Mouse (Mus musculus): ENCODE data around the gene Aak1. TPM values are rescaled to one million over a fixed set of nuclear protein-coding genes. Genes with fewer than 3 reads are reported as not detected.

Gene Aak1
- polyA plus RNA-seq, 1 experiment from 2014 or later = 40.2 TPM

- Histone ChIP-seq H3K9ac (ENCODE audit: low read depth, low read length) (no peak overlapping the region), H3K36me3 (ENCODE audit: control insufficient read depth, insufficient read depth, low read length) (no peaks in the 10 kb centered on the region), H3K9me3 (ENCODE audit: control insufficient read depth, low read length) (no peaks in the 10 kb centered on the region), H3K27me3 (replicated peaks; ENCODE audit: control insufficient read depth, insufficient read depth, low read length) (no peaks in the 10 kb centered on the region), H3K4me2 (ENCODE audit: low read length) (no peak overlapping the region), H3K4me1 (ENCODE audit: control insufficient read depth, insufficient read depth, low read depth, low read length) (peaks cover 5% of the 10 kb centered on the region; the same call in 1 of the 2 replicates), H3K4me3 (ENCODE audit: low read length) (no peak overlapping the region), H3K27ac (ENCODE audit: low read depth, low read length) (no peak overlapping the region)
- WGBS = 74% methylated on average over 4 of the region's 4 CpGs
- no peak for ATAC-seq
Observed at GRCm38 (mm10) chr6:86917231-86917630, 67.9 kb downstream of the Aak1 start.

- ATAC-seq = no peak
- WGBS = 71% methylated on average over 7 of the region's 7 CpGs
- no peaks in the 10 kb centered on the region for H3K36me3 ChIP-seq (ENCODE audit: control insufficient read depth, insufficient read depth, low read length)
Observed at GRCm38 (mm10) chr6:86918058-86918835, 68.9 kb downstream of the Aak1 start.

GRCm38 (mm10) chr6:86921880-86922279 is 72.6 kb downstream of the Aak1 start:
- Histone ChIP-seq H3K4me1 (ENCODE audit: control insufficient read depth, insufficient read depth, low read depth, low read length) (peaks cover 5% of the 10 kb centered on the region; the same call in 1 of the 2 replicates), H3K9me3 (ENCODE audit: control insufficient read depth, low read length) (no peaks in the 10 kb centered on the region), H3K9ac (ENCODE audit: low read depth, low read length) (no peak overlapping the region), H3K27ac (ENCODE audit: low read depth, low read length) (no peak overlapping the region), H3K4me2 (ENCODE audit: low read length) (no peak overlapping the region), H3K36me3 (ENCODE audit: control insufficient read depth, insufficient read depth, low read length) (no peaks in the 10 kb centered on the region; the same call in 1 of the 2 replicates), H3K27me3 (replicated peaks; ENCODE audit: control insufficient read depth, insufficient read depth, low read length) (no peaks in the 10 kb centered on the region), H3K4me3 (ENCODE audit: low read length) (no peak overlapping the region)
- 18% methylated on average over 4 of the region's 4 CpGs for WGBS
- ATAC-seq = no peak

More at GRCm38 (mm10) chr6:86918058-86918835, 68.9 kb downstream of the Aak1 start:
- Histone ChIP-seq H3K27ac (ENCODE audit: low read depth, low read length) (no peak overlapping the region), H3K4me2 (ENCODE audit: low read length) (no peak overlapping the region), H3K4me1 (ENCODE audit: control insufficient read depth, insufficient read depth, low read depth, low read length) (peaks cover 5% of the 10 kb centered on the region; the same call in 1 of the 2 replicates), H3K9ac (ENCODE audit: low read depth, low read length) (no peak overlapping the region), H3K27me3 (replicated peaks; ENCODE audit: control insufficient read depth, insufficient read depth, low read length) (no peaks in the 10 kb centered on the region), H3K4me3 (ENCODE audit: low read length) (no peak overlapping the region), H3K9me3 (ENCODE audit: control insufficient read depth, low read length) (no peaks in the 10 kb centered on the region)

DNA sequence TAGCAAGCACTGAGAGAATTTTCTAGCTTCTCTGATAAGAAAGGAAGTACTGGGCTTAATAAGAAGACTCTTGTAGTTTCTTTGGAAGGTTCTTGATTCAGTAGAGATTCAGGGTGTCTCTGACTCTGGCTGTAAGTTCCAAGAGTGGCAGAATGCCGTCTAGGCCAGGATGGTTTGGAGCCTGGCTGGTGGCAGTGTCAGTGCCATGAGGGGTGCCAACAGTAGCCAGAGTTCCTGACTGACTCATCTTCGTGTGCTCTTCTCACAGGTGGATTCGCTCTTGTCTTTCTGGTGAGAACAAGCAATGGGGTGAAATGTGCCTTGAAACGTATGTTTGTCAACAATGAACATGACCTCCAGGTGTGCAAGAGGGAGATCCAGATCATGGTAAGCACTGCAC is 75.4 kb downstream of the Aak1 start:
- Histone ChIP-seq H3K27me3 (replicated peaks; ENCODE audit: control insufficient read depth, insufficient read depth, low read length) (no peaks in the 10 kb centered on the region), H3K9me3 (ENCODE audit: control insufficient read depth, low read length) (no peaks in the 10 kb centered on the region), H3K36me3 (ENCODE audit: control insufficient read depth, insufficient read depth, low read length) (no peaks in the 10 kb centered on the region; the same call in 1 of the 2 replicates), H3K9ac (ENCODE audit: low read depth, low read length) (no peak overlapping the region), H3K4me2 (ENCODE audit: low read length) (no peak overlapping the region), H3K4me1 (ENCODE audit: control insufficient read depth, insufficient read depth, low read depth, low read length) (peaks cover 2% of the 10 kb centered on the region; the same call in 1 of the 2 replicates), H3K4me3 (ENCODE audit: low read length) (no peak overlapping the region), H3K27ac (ENCODE audit: low read depth, low read length) (no peak overlapping the region)
- 84% methylated on average over 4 of the region's 4 CpGs for WGBS
- ATAC-seq = no peak

GRCm38 (mm10) chr6:86934541-86934940 is 85.2 kb downstream of the Aak1 start:
- no peak overlapping the region for H3K4me3 ChIP-seq (ENCODE audit: low read length)
- peaks cover 18% of the 10 kb centered on the region for H3K36me3 ChIP-seq (ENCODE audit: control insufficient read depth, insufficient read depth, low read length)
- ATAC-seq = no peak

GRCm38 (mm10) chr6:86939797-86940196 is 90.5 kb downstream of the Aak1 start:
- Histone ChIP-seq H3K9ac (ENCODE audit: low read depth, low read length) (no peak overlapping the region), H3K4me3 (ENCODE audit: low read length) (no peak overlapping the region), H3K9me3 (ENCODE audit: control insufficient read depth, low read length) (no peaks in the 10 kb centered on the region), H3K27me3 (replicated peaks; ENCODE audit: control insufficient read depth, insufficient read depth, low read length) (no peaks in the 10 kb centered on the region), H3K4me2 (ENCODE audit: low read length) (no peak overlapping the region), H3K27ac (ENCODE audit: low read depth, low read length) (no peak overlapping the region), H3K36me3 (ENCODE audit: control insufficient read depth, insufficient read depth, low read length) (peaks cover 26% of the 10 kb centered on the region), H3K4me1 (ENCODE audit: control insufficient read depth, insufficient read depth, low read depth, low read length) (no peaks in the 10 kb centered on the region)
- WGBS = 98% methylated on average over 7 of the region's 7 CpGs
- no peak for ATAC-seq

More at GRCm38 (mm10) chr6:86934541-86934940, 85.2 kb downstream of the Aak1 start:
- H3K9me3 ChIP-seq (ENCODE audit: control insufficient read depth, low read length) = no peaks in the 10 kb centered on the region
- no peaks in the 10 kb centered on the region for H3K27me3 ChIP-seq (replicated peaks; ENCODE audit: control insufficient read depth, insufficient read depth, low read length)
- H3K27ac ChIP-seq (ENCODE audit: low read depth, low read length) = no peak overlapping the region
- H3K4me2 ChIP-seq (ENCODE audit: low read length) = no peak overlapping the region
- no peak overlapping the region for H3K9ac ChIP-seq (ENCODE audit: low read depth, low read length)
- no peaks in the 10 kb centered on the region for H3K4me1 ChIP-seq (ENCODE audit: control insufficient read depth, insufficient read depth, low read depth, low read length)
- WGBS = 78% methylated on average over 5 of the region's 5 CpGs

DNA sequence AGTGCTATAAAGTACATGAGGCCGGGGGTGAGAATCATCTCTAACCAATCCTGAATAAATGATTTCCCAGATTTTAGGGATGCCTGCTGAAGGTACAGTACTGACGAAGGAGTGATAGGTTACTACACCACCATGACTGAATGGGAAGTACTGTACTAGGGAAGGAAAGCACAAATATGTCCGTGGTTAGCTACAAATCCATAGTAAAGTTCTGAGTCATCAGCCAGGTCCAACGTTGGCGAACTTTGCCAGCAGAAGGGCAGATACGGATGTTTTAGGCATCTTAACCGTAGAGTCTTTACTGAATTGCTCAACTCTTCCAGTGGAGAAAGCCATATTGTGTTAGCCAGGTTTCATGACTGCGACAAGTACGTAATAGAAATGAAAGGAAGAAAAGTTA is 91.6 kb downstream of the Aak1 start:
- Histone ChIP-seq H3K36me3 (ENCODE audit: control insufficient read depth, insufficient read depth, low read length) (peaks cover 22% of the 10 kb centered on the region), H3K9me3 (ENCODE audit: control insufficient read depth, low read length) (no peaks in the 10 kb centered on the region), H3K9ac (ENCODE audit: low read depth, low read length) (no peak overlapping the region), H3K4me2 (ENCODE audit: low read length) (no peak overlapping the region), H3K27ac (ENCODE audit: low read depth, low read length) (no peak overlapping the region), H3K4me1 (ENCODE audit: control insufficient read depth, insufficient read depth, low read depth, low read length) (no peaks in the 10 kb centered on the region), H3K4me3 (ENCODE audit: low read length) (no peak overlapping the region), H3K27me3 (replicated peaks; ENCODE audit: control insufficient read depth, insufficient read depth, low read length) (no peaks in the 10 kb centered on the region)
- ATAC-seq = no peak
- WGBS = 97% methylated on average over 9 of the region's 9 CpGs

DNA sequence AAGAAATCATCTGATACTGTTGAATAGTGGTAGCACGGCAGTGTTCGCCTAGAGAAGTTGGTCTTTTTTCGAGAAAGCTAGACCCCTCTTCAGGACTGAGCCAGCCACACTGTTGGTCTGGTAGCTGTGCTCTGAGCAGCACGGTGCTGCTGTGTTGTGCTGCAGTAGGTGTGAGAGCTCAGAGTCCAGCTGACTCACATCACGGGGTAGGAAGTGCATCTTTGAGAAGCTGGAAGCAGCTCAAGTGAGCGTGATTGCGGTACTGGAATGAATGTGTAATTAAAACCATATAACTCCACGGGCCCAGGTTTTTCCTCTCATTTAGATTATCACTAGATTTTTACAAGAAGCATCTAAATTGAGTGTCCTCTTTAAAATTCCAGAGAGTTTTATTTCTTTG is 97.8 kb downstream of the Aak1 start:
- H3K27ac ChIP-seq (ENCODE audit: low read depth, low read length) = no peak overlapping the region
- no peak overlapping the region for H3K4me2 ChIP-seq (ENCODE audit: low read length)
- H3K4me3 ChIP-seq (ENCODE audit: low read length) = no peak overlapping the region
- ATAC-seq = no peak
- WGBS = 88% methylated on average over 8 of the region's 8 CpGs
- H3K9ac ChIP-seq (ENCODE audit: low read depth, low read length) = no peak overlapping the region
- H3K36me3 ChIP-seq (ENCODE audit: control insufficient read depth, insufficient read depth, low read length) = peaks cover 12% of the 10 kb centered on the region
- H3K9me3 ChIP-seq (ENCODE audit: control insufficient read depth, low read length) = no peaks in the 10 kb centered on the region
- H3K27me3 ChIP-seq (replicated peaks; ENCODE audit: control insufficient read depth, insufficient read depth, low read length) = no peaks in the 10 kb centered on the region
- no peaks in the 10 kb centered on the region for H3K4me1 ChIP-seq (ENCODE audit: control insufficient read depth, insufficient read depth, low read depth, low read length)

DNA sequence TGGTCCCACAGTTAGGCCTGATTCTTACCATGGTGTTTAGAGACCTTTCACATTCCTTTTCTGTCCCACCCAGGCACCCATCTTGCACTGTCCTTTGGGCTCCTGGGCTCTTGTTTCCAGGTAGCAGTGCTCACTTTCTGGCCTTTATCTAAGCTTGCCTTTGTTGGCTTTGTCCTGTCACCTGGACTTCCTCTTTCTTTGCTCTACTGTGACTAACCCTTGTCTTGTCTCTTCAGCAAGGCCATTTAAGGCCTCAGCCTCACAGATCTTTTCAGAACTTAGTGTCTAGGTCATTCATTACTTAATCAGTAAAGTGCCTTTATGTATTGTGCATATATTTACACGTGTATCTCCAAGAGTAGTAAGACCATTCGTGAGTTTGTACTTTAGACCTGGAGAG is 99.4 kb downstream of the Aak1 start:
- no peak for ATAC-seq
- peaks cover 12% of the 10 kb centered on the region for H3K36me3 ChIP-seq (ENCODE audit: control insufficient read depth, insufficient read depth, low read length)

More for the DNA sequence above, 99.4 kb downstream of the Aak1 start:
- WGBS = 95% methylated on average over 2 of the region's 2 CpGs
- no peaks in the 10 kb centered on the region for H3K27me3 ChIP-seq (replicated peaks; ENCODE audit: control insufficient read depth, insufficient read depth, low read length)
- no peak overlapping the region for H3K27ac ChIP-seq (ENCODE audit: low read depth, low read length)
- H3K9me3 ChIP-seq (ENCODE audit: control insufficient read depth, low read length) = no peaks in the 10 kb centered on the region
- no peak overlapping the region for H3K4me2 ChIP-seq (ENCODE audit: low read length)
- no peak overlapping the region for H3K4me3 ChIP-seq (ENCODE audit: low read length)
- no peaks in the 10 kb centered on the region for H3K4me1 ChIP-seq (ENCODE audit: control insufficient read depth, insufficient read depth, low read depth, low read length)
- H3K9ac ChIP-seq (ENCODE audit: low read depth, low read length) = no peak overlapping the region

Data from hindbrain, embryonic 16.5 days (tissue).